20 mouse cellular contexts compared by ENCODE assay signal in the genomic region with DNA sequence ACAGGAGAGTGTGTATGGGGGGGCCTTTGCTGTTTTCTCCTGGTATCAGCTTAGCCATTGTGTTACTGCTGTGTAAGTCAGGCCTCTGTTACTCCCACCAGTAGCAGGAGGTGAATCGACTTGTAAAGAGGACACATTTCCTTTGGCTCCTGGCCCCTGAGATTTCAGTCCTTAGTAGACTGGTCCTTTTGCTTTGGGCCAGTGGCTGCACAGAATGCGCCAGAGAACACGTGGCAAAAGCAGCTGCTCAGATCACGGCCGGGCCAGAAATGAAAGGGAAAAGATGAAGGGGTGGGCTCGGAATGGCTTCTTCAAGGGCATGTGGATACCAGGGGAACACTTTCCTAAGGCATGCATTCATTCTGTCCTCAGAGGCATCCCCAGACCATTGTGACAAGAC. TPM values are rescaled to one million over a fixed set of nuclear protein-coding genes. Genes with fewer than 3 reads are reported as not detected.
"Had no signal": no experiment of that assay in that cellular context is flagged by ENCODE, and none has a peak within 500 bp of the region (broad histone marks: within the 10 kb centered on the region; RNA-seq: fewer than 3 reads in every experiment).

No protein-coding gene starts in this region.

- H3K4me3 ChIP-seq: midbrain, embryonic 10.5 days; midbrain, embryonic 12.5 days; myocyte; neural tube, embryonic 13.5 days; neural tube, embryonic 15.5 days had no signal

- H3K36me3 ChIP-seq: midbrain, embryonic 10.5 days; midbrain, embryonic 12.5 days; neural tube, embryonic 13.5 days; neural tube, embryonic 15.5 days had no signal

- H3K27ac ChIP-seq: midbrain, embryonic 10.5 days; midbrain, embryonic 12.5 days; neural tube, embryonic 13.5 days; neural tube, embryonic 15.5 days had no signal

- H3K9me3 ChIP-seq: midbrain, embryonic 10.5 days; midbrain, embryonic 12.5 days; neural tube, embryonic 13.5 days; neural tube, embryonic 15.5 days had no signal

- H3K9ac ChIP-seq: lung, embryonic 14.5 days; midbrain, embryonic 12.5 days; neural tube, embryonic 13.5 days; neural tube, embryonic 15.5 days had no signal

- H3K4me1 ChIP-seq: midbrain, embryonic 10.5 days; midbrain, embryonic 12.5 days; neural tube, embryonic 13.5 days had no signal

- ATAC-seq: midbrain, embryonic 16.5 days had no signal

- DNase-seq: lung, adult 18-20 months; lung, embryonic 14.5 days; lung, postnatal 10 days; lung, postnatal 4 days; retina, postnatal 1 day; right cerebral cortex, adult 18-20 months; right cerebral cortex, postnatal 25 days; right cerebral cortex, postnatal 4 days; spleen, adult 18-20 months; thymus, adult 18-20 months; thymus, postnatal 25 days; thymus, postnatal 4 days had no signal

- H3K4me2 ChIP-seq: lung, embryonic 14.5 days; midbrain, embryonic 12.5 days; neural tube, embryonic 13.5 days; neural tube, embryonic 15.5 days had no signal

- H3K27me3 ChIP-seq: midbrain, embryonic 12.5 days; neural tube, embryonic 13.5 days; neural tube, embryonic 15.5 days had no signal

RNA-seq across cellular contexts. Expression of a gene that starts 5.2 kb away (rescaled TPM):
- polyA plus RNA-seq: lung, embryonic 14.5 days; midbrain, embryonic 10.5 days; midbrain, embryonic 12.5 days; neural tube, embryonic 11.5 days; neural tube, embryonic 13.5 days; stomach, embryonic 14.5 days had no signal
